Mouse (Mus musculus): ENCODE measurements around the gene Sh2b3. TPM values are rescaled to one million over a fixed set of nuclear protein-coding genes. Genes with fewer than 3 reads are reported as not detected.

The Sh2b3 gene
- total RNA-seq, 2 experiments from 2014 or later, result 37.0 to 41.7 TPM

DNA sequence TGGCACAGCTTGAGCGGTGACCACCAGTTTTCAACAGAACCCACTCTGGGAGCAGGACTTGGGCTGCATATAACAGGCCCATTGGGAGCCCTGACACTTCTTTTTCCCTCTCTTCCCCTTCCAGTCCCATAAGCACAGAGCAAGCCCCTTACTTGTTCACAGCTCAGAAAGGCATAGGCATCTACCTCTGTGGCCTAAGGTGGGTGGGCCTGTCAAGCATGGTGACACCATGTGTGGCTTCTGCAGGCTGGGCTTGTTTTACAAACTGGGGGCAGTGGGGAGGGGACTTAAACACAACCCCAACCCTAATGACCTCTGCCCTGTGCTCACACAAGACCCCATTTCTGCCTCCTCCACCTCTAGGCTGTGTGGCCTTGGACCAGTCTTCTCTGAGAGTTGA is 13.8 kb downstream of the Sh2b3 start:
- DNase-seq, result no peak

DNA sequence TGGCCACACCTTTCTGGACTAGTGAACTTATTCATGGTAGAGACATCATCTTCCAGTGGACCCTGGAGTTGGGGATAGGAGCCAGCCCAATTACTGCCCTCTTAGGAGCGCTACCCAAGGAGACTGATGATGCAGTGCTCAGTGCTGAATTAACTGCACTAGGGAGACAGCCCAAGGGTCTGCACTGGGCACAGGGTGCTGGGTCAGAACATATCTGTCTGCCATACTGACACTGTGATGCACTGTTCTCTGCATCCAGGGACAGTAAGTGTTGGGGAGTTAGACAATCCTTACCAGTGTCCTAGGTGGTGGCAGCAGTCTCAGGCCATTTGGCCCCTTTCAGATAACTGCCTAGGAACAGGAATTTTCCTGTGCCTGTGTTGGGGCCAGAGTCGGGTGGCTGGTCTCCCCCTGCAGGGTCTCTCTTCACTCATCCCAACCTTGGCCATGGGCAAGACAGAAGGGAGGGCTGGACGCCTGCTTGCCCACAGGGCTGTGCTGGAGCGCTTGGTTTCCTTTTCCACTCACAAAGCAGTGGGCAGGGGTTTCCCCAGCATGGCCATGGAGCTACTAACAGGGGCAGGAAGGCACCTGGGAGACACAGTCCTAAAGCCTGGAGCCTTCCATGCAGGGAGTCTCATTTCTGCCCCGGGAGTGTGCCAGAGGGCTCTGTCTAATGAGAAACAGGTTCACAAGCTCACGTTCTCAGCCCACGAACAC is 14.5 kb downstream of the Sh2b3 start:
- no peak for DNase-seq

DNA sequence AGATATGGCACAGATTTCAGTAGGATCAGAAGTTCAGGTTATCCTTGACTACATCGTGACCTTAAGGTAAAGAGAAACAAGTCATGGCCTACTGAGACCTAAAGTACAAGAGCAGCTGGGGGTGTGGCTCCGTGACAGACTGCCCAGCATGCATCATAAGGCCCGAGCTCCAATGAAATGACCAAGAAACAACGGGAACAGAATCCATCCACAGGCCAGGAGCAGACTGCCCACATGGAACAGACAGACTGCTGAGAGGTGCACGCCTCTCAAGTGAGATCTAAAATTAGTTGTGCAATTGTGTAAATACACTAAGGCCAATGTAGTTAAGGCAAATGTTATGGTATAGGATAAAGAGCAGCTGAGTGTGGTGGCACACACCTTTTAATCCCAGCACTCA is 15.9 kb downstream of the Sh2b3 start:
- DNase-seq, result no peak

DNA sequence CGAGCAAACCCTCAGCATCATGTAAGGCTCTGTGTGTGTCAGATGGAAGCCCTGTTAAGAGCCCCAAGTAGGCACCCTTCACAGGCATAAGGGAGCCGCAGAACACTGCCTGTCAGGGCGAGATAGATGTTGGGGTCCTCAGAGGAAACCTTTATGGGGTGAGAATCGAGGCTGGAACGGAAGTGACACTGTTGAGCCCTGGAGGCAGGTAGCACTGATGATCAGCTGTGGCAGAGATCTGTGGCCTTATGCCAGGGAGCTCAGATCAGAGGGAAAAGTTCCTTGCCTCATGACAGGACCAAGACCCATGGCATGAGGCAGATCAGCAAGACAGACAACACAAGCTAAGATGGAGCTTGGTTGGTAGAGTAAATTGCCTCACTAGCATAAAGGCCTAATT is 16.3 kb downstream of the Sh2b3 start:
- DNase-seq, result no peak

DNA sequence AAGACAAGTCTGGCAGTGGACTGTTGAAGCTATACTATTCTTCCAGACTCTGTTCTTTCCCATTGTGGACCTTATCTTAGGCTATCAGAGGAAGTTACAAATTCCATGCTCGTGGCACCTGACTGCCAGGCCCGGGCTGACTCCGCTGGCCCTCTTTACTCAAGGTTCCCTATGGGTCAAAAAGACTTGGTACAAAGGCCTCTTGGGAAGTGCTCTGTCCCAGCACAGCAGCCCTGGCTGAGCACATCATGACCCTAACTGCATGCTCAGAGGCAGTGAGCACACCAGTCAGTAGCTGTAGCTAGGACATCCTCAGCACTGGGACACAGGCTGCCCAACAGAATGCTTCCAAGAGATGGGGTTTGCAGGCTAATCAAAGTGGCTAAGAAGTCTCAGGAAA is 16.8 kb downstream of the Sh2b3 start:
- DNase-seq, result no peak

DNA sequence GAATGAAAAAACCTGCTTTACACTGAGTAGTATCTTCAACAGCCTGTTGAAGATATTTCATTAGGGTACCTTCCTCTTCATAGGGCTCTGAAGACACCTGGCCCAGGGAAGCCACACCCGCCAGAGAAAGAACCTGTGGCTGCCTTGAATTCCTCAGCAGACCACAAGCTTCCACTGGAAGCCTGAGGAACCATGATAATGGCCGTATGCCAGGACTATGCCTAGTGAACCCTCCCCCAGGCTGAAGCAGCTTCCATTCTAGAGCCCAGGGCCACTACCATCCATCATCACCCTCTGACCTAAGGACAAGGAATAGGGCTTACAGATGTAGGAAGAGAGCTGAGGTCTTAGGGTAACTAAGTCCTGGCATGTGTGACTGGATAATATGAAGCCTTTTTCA is 17.3 kb downstream of the Sh2b3 start:
- DNase-seq, result no peak

DNA sequence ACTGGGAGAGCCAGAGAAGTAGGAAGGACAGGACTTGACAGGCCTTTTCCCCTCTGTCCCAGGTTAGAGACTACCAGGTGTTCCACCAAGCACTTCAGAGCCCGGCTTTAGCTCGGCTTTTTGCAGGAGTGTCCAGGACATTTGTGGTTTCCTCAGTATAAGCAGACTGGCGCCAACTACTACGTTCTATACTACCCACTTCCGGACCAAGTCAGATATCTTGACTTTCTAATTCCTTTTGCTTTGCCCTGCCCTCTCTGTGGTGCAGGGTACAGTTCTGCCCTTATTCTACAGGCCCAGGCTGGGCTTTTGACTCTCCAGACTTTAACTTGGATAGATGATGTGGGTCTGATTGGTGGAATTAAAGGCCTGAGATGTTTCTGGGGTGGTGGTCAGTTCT is 17.9 kb downstream of the Sh2b3 start:
- no peak for DNase-seq

DNA sequence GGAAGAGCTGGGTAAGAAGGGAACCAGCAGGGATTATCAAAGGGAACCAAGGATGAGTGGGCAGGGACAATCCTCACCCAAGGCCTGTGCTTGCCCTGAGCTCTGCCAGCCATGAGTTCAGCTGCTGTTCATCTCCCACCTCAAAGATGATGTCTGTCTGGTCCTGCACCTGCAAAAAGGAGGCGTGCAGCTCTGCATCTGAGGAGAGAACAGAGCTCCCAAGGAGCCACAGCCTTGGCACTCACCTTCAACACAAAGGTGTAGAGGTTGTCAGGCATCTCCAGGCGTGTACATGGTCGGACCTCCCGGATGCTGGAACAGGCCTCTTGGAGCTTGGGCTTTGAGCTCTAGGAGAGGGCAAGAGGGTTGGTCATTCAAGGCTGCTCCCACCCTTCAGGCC is 18.6 kb downstream of the Sh2b3 start:
- DNase-seq, result no peak

DNA sequence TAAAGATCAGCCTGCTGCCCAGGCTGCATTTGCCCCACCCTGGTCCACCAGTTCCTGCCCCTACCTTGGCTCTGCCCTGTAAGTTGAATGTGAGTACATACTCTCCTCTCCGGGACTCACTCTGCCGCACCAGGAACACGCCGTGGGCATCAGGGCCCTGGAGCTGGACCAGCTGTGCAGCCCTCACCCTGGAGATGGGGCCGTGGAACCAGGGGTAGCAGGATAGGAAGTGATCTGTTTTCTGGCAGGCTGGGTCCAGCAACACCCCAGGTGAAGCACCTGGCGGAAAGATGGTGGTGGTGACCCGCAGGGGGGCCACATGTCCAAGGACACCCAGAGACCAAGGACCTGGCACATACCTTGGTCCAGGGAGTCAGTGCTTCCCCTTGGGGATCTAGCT is 19.0 kb downstream of the Sh2b3 start:
- DNase-seq, result no peak

DNA sequence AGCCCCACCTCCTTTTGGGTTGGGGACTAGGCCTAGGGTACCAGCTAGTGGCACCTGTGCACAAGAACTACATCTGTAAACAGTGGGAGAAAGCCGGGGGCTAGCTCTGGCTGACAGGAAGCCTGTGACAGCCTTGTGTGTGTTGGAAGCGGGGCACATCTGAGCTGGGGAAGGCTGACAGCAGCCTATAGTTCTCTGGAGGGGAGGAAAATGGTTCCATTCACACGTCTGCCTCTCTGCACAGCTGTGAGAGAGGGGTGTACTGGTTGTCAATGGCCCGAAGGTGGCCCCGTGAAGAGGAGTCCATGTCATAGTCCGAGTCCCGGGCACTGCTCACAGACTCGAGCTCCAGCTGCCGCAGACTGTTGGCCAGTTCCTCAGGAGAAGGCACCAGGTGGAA is 19.9 kb downstream of the Sh2b3 start:
- peak; percentile 8 for DNase-seq

DNA sequence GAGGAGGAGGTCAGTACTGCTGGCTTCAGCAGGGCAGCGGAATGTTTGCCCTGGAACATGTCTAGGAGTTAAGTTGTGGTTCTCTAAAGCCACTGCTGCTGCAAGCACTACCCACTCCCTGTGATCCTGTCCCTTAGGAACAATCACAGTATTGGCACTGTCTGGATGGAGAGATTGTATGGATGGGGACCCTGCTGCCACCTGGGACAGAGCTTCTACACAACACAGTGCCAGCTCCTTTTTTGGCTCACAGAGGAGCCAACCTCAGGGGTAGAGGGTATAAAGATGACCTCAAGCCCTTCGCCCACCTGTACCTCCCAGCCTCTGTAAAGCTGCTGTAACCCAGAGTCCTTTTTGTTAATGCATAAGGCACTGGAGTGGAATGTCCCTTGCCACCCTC is 20.8 kb downstream of the Sh2b3 start:
- no peak for DNase-seq

DNA sequence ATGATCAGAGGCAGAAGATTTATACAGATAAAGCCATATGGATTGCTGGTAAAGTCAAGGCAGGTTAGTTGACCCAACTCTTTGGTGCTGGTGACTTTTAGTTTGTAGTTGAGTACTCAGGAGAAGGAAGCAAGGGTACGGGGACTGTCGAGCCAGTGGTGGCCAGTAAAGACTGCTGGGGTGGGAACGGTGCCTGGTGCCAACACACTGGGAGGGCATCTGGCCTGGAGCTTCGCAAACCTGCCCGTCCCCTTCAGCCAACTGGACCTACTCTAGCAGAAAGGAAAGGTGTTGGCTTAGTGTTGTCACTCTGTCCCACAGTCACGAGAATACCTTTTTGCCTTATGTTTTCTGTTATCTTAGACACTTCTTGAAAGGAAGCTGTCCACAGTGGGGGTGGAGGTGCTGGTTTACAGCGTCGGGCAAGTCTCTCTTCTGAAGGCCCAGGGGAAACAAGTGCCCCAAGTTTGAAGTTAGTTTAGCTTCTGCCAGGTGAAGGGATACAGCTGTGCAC is 21.5 kb downstream of the Sh2b3 start:
- no peak for DNase-seq

DNA sequence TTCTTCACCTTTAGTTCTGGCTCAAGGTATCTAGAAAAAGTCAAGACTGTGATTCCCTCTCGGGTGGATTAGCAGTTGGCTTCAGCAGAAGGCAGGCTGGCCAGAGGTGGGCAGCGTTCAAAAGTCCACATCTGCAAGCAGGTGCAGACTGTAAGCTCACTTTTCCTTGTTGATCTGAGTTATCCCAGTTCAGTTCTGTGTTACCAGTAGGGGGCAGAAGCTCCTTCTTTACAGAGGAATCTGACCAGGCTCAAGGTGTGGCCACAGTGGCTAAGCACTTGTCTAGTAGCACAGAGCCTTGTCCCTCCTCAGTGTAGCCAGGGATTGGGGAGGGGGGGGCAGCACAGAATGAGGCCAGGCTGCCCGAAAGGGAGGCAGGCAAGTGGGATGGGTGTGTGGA is 22.4 kb downstream of the Sh2b3 start:
- peak; percentile 74 for DNase-seq

DNA sequence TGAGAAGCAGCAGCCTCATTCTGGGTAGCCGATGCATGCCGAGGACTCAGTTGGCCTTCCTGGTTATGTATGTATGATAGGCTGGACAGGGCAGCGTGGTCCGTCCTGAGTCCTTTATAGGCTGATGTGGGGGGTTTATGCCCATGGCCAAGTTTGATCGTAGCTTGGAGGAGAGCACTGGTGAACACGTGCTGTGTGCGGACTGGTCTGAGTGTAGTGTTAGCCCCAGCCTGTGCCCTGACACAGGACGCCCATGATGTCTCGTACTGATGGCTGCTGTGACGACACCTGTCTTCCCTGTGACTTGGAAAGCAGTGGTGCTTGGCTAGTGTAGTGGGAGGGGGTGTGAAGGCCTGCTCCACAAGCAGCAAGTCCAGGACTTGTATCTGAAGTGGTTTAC is 23.7 kb downstream of the Sh2b3 start:
- no peak for DNase-seq

DNA sequence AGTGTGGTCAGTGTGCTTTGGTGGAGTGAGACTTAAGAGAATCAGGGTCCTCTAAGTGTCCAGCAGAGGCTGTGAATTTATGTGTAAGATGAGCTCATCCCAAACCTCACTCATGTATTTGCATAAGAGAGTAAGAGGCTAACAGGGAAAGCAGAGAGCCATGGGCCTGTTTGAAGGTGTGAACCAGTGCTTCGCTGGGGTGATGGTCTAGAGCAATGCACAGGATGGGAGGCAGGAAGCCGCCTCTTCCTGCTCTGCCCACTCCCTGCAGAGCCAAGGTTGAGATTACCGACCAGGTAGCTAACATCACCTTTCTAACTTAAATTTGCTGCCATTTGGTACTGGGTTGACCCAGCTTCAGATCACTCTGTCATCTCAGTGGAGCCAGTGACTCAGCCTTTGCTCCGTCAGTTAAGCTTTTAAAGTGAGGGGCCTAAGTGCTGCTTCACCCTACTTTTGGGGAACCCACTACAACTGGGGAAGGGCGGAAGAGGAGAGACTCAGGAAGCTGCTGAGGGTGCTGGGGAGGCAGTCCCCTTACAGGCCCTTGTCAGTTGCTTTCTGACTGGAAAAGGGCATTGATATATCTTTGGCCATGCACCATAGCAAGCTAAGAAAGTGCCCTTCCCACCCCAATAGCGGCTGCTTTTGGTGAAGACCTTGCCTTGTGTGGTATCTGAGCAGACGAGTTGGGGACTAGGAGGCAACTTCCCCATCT is 24.8 kb downstream of the Sh2b3 start:
- no peak for DNase-seq

DNA sequence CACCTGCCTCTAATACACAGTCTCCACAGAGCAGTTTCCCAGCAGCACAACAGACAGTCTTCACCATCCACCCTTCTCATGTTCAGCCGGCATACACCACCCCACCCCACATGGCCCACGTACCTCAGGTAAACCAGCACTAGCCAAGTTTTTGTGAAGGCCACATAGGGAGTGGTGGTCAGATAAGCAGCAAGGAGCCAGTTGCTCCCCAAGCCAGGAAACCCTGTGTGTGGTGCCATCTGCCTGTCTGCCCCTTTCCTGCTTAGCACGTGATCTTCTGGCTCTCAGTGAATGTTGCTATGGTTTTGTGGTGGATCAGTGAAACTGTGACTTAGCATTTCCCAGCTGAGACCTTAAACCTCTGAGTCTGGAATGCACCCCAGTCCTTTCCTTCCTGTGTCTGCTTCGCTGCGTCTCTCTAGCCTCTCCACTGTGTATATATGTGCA is 25.9 kb downstream of the Sh2b3 start:
- DNase-seq, result no peak

DNA sequence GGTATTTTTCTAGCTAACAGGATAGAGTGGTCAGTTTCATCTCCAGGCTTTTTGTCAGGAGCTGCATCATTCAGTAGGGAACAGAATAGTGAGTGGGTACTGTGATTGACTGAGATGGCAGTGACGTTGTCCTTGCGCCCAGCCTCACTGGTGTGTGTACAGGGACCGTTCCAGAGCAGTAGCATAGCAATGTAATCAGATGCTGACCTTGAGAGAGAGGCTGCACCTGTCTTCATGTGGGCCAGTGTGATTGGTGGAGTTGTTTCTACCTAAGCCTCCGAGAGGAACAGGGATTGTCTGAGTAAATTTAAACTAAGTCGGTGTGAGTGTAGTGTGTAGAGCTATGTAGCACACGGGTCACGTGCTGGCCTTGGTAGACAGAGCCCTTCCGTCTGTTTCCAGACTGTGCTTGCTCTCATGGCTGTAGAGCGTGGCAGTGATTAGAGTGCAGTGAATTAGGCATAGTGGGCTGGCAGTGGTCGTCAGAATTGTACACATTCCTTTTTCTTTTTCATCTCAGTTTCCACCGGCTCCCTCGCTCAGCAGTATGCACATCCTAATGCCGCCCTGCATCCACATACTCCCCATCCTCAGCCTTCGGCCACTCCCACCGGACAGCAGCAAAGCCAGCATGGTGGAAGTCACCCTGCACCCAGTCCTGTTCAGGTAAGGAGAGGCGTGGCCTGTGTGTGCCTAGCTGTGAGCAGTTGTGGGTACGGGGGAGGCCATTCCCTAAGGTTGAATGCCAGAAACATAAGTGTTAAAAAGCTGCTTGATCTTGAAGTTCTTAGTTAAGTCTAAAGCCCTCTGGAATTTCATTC is 26.9 kb downstream of the Sh2b3 start:
- DNase-seq, result no peak

DNA sequence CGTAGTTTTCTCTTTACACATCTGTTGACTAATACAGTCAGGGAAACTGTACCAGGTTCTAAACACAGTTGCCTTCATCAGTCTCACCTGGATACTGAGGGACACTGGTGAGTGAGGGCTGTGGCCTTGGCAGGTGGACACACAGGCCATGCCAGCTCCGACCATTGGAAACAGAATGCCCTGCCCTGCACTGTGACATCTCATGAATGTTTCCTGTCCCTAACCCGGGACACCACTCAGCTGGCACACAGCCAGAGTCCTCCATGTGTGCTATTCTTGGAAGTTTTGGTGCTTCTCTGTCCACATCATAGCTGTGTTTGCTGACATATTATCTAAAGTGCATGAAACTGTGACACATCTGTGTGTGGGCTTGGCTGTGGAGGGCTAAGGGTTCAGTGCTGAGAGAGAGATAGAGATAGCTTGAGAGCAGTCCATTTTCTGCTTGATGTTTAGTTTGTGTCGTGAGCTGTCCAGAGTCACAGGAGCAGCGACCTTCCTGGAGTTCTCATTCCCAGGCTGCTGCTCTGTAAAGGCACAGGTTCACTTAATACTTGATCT is 27.7 kb downstream of the Sh2b3 start:
- DNase-seq, result peak; percentile 63

DNA sequence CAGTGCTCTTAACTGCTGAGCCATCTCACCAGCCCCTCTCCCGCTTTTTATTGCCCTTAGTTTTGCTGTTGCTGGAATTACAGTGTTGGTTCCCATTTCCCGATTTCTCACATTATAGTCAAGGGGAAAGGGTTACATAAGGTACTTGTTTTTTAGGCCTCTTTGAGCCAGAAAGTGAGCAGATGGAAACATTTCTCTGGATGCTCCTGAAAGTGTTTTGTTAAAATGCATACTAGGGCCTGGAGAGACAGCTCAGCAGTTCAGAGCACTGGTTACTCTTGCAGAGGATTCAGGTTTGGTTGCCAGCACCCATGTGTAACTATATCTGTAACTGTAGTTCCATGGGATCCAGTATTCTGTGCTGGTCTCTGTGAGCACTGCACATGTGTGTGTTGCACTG is 29.2 kb downstream of the Sh2b3 start:
- DNase-seq, result no peak

DNA sequence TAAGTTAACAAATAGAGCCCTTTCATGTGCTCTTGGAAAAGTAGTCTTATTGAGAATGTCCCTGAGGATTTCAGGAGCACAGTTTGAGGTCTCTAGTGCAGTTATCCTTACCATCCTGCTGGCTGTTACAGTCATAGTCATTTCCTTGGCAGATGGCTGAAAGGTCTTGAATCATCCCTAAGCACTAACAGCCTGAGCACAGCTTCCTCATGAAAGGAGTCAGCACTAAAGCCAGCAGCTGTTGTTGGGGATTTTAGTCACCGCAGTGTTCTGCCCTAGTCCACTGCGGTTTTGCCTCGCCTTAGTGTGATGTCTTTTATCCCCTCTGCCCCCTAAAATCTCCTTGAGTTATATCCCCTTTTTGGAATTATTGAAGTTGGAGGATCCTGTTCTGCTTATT is 30.3 kb downstream of the Sh2b3 start:
- no peak for DNase-seq

DNA sequence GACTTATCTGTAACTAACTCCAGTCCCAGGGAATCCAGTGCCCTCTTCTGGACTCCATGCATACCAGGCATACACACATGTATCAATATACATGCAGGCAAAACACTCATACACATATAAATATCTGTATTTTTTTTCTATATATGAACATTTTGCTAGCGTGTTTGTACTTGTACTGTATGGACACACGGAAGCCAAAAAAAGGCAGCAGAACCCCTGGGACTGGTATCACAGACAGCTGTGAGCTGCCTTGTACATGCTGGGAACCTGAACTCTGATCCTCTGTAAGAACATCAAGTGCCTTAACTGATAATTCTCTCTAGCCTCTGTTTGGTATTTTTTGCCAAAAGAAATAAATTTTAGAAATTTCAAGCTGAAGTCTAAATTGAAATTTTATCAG is 39.0 kb downstream of the Sh2b3 start:
- no peak for DNase-seq

DNA sequence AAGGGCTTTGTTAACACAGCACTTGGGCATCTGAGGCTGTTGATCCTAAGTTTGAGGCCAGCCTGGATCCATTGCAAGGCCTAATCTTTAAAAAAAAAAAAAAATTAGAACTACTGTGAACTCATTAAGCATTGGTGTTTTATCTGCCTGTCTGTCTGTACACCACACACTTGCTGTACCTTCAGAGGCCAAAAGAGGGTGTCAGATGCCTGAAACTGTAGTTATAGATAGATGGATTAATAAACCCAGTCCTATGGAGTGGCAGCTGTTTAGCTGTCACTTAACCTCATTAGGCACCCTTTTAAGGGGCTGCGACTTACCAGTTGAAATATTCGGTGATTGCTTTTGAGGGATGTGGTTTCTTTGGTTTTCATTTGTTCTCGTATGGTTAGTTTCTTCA is 41.6 kb downstream of the Sh2b3 start:
- no peak for DNase-seq

DNA sequence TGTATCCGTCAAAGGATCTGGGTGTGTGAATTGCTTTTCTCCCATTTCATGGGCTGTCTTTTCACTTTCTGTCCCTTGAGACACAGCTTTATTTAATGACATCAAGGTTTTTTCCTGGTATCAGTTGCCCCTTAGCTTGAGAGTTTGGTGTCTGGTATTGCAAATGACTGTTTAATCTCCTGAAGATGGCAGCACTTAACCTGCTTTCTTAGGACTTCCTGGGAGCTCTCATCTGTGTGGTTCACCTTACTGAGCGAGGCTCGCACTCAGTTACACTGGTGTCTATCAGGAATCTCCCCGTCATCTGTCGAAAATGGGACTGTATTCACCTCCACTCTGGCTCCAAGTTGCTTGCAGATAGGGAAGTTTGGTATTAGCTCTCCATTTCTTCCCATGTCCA is 46.4 kb downstream of the Sh2b3 start:
- no peak for DNase-seq

Measured in adrenal gland, postnatal 10 days (tissue).